Mouse (Mus musculus) midbrain, embryonic 15.5 days (tissue): ENCODE measurements around the gene Mrpl10. TPM values are rescaled to one million over a fixed set of nuclear protein-coding genes. Genes with fewer than 3 reads are reported as not detected.

Source experiments
- ATAC-seq: fragments of 200-750 bp; cut with Nextera tagmentation; replicated peaks from 2 replicates; pipeline ENCODE4 v1.8.0; 2017; ENCODE audit warnings: moderate TSS enrichment
- H3K27ac ChIP-seq: fragments of 300-500 bp; sonication (generic); 2 replicates; pipeline ENCODE4 v1.5.1; 2015; ENCODE audit warnings: mild to moderate bottlenecking, inconsistent platforms
- H3K27me3 ChIP-seq: fragments of 300-500 bp; sonication (generic); replicated peaks from 2 replicates; pipeline ENCODE4 v1.6.1; 2015; ENCODE audit warnings: inconsistent platforms
- H3K36me3 ChIP-seq: fragments of 300-500 bp; sonication (generic); replicated peaks from 2 replicates; pipeline ENCODE4 v1.6.1; 2015; ENCODE audit warnings: inconsistent platforms
- H3K4me1 ChIP-seq: fragments of 300-500 bp; sonication (generic); 2 replicates; pipeline ENCODE4 v1.6.1; 2015; ENCODE audit warnings: inconsistent platforms
- H3K4me2 ChIP-seq: fragments of 300-500 bp; sonication (generic); 2 replicates; pipeline ENCODE4 v1.6.1; 2015; ENCODE audit warnings: inconsistent platforms, mild to moderate bottlenecking, moderate library complexity
- H3K4me3 ChIP-seq: fragments of 300-500 bp; sonication (generic); 2 replicates; pipeline ENCODE4 v1.5.1; 2015; ENCODE audit warnings: mild to moderate bottlenecking, inconsistent platforms
- H3K9ac ChIP-seq: fragments of 300-500 bp; sonication (generic); 2 replicates; pipeline ENCODE4 v1.6.1; 2015; ENCODE audit warnings: mild to moderate bottlenecking, inconsistent platforms
- H3K9me3 ChIP-seq: fragments of 300-500 bp; sonication (generic); 2 replicates; pipeline ENCODE4 v1.6.1; 2016; ENCODE audit warnings: inconsistent platforms
- whole genome bisulfite sequencing: fragments of 180-500 bp; shearing (Covaris S2); methylation state at CpG from one replicate; pipeline ENCODE4 v1.1.7; 2015; ENCODE audit warnings: mixed read lengths; 5-methylcytosine and 5-hydroxymethylcytosine counted together
- polyA plus RNA-seq: library from polyadenylated mRNA; unstranded; fragments of >200 nt; fragmentation: Nextera tagmentation; extraction: Ambion mirVana; gene quantifications from 2 replicates; pipeline ENCODE4 v1.2.1, GENCODE M21; 2015

Mrpl10 gene
- polyA plus RNA-seq, 1 experiment from 2014 or later = 54.5 TPM

DNA sequence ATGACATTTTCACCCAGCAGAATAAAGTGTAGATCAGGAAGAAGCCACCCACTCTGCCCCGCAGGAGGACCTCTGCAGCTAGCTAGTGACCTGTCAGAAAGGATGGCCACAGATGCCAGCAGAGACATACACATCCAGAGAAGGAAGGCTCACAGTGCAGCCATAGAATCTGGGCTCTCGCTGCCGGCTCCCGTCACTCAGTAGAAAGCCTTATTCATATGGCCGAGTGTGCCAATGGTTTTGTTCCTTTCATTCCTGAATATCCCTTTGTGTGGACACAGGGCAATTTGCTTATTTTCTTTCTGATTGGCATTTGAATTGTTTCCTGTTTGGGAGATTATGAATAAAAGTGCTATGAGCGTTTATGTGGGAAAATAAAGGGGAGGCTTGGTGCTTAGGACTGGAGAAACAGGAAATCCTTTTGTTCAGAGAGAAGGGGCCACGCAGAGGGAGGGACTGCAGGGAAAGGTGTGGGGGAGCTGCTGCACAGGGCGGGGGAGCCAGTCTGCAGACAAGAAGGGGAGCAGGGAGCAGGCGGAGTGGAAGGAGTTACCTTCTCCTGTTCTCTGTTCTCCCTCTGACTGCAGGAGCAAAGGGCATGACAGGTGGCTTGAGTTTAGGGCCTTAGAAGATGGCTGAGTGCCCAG is 22.0 kb downstream of the Mrpl10 start:
- peaks cover 10% of the 10 kb centered on the region; the same call in 1 of the 2 replicates for H3K36me3 ChIP-seq
- no peak overlapping the region for H3K9ac ChIP-seq

DNA sequence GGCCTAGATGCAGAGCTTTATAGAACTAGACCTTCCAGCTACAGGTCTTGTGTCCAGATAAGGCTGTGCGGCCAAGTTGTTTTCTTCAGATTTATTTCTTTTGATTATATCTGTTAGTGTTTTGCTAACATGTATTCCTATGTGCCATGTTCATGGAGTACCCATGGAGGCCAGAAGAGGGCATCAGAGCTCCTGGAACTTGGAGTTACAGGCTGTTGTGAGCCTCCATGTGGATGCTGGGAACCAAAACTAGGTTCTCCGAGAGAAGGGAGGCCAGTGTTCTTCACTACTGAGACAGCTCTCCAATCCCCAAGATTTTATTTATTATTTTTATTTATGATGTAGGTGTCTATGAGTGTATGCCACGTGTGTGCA is 22.5 kb downstream of the Mrpl10 start:
- Histone ChIP-seq H3K4me3 (no peak overlapping the region), H3K36me3 (peaks cover 12% of the 10 kb centered on the region; the same call in 1 of the 2 replicates), H3K4me1 (no peaks in the 10 kb centered on the region), H3K27me3 (no peaks in the 10 kb centered on the region), H3K9ac (no peak overlapping the region), H3K9me3 (no peaks in the 10 kb centered on the region), H3K27ac (peak overlapping the region; percentile 65; the same call in 1 of the 2 replicates), H3K4me2 (no peak overlapping the region)
- WGBS = 86% methylated on average over 3 of the region's 3 CpGs
- no peak for ATAC-seq

More for the DNA sequence above, 22.0 kb downstream of the Mrpl10 start:
- Histone ChIP-seq H3K9me3 (no peaks in the 10 kb centered on the region), H3K4me3 (no peak overlapping the region), H3K4me2 (no peak overlapping the region), H3K27ac (peak overlapping the region; percentile 65), H3K4me1 (no peaks in the 10 kb centered on the region), H3K27me3 (no peaks in the 10 kb centered on the region)
- WGBS = 20% methylated on average over 9 of the region's 9 CpGs
- ATAC-seq = no peak

DNA sequence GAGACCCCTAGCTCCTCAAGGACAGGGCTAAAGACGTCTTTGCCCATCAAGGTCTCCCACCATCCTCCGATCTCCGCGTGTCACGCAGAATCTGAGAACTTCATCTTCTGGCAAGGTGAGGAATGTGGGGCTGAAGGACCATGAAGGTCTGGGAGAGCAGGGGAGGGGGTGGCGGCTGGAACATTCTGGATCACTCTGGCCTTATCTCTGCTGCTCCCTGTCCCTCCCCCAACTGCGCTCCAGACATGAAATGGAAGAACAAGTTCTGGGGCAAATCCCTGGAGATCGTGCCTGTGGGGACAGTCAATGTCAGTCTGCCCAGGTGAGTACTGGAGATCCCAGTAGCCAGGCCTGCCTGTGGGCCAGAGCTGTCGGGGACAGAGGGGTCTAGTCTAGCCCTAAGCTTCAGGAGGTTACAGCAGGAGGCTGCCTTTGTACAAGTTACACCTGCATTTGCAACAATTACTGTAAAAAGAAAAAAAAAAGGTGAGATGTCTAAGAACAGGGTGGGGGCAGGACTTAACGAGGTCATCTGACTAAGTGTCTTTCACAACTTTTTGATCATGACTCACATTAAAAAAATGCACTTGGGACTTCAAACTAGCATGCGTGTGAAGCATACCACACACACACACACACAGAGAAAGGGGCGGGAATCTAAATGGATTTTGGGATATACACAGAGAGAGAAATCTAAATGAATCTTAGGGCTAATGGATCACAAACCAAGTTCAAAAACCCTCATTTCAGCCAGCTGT is 24.4 kb downstream of the Mrpl10 start:
- no peaks in the 10 kb centered on the region for H3K9me3 ChIP-seq
- WGBS = 89% methylated on average over 12 of the region's 12 CpGs
- ATAC-seq = no peak
- H3K36me3 ChIP-seq = peaks cover 9% of the 10 kb centered on the region; the same call in 1 of the 2 replicates
- H3K27me3 ChIP-seq = no peaks in the 10 kb centered on the region
- no peak overlapping the region for H3K9ac ChIP-seq
- H3K4me3 ChIP-seq = no peak overlapping the region
- no peak overlapping the region for H3K27ac ChIP-seq
- no peak overlapping the region for H3K4me2 ChIP-seq
- no peaks in the 10 kb centered on the region for H3K4me1 ChIP-seq

DNA sequence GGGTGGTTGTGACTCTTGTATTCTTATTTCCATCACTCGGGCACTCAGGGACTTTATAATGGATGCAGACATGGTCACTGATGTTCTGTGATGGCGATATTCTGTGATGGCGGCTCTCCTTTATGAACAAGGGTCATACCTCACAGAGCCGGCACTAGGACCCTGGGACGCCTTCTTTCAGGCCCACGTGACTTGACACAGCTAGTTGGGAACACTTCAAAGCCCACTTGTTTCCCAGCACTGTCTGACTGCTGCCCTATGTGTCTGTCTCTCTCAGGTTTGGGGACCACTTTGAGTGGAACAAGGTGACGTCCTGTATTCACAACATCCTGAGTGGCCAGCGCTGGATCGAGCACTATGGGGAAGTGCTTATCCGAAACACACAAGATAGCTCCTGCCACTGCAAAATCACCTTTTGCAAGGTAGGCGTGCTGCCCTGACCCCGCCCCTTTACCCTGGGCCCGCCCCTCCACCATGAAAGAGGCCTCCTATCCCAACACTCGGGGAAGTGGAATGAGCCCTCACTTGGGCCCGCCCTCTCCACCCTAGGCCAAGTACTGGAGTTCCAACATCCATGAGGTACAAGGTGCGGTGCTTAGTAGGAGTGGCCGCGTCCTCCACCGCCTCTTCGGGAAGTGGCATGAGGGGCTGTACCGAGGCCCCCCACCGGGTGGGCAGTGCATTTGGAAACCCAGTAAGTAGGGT is 25.4 kb downstream of the Mrpl10 start:
- Histone ChIP-seq H3K4me2 (no peak overlapping the region), H3K9me3 (no peaks in the 10 kb centered on the region), H3K27me3 (no peaks in the 10 kb centered on the region), H3K36me3 (peaks cover 9% of the 10 kb centered on the region; the same call in 1 of the 2 replicates), H3K4me3 (no peak overlapping the region), H3K27ac (no peak overlapping the region), H3K9ac (no peak overlapping the region), H3K4me1 (no peaks in the 10 kb centered on the region)
- 47% methylated on average over 22 of the region's 22 CpGs for WGBS
- ATAC-seq = no peak; the same call in 1 of the 2 replicates

DNA sequence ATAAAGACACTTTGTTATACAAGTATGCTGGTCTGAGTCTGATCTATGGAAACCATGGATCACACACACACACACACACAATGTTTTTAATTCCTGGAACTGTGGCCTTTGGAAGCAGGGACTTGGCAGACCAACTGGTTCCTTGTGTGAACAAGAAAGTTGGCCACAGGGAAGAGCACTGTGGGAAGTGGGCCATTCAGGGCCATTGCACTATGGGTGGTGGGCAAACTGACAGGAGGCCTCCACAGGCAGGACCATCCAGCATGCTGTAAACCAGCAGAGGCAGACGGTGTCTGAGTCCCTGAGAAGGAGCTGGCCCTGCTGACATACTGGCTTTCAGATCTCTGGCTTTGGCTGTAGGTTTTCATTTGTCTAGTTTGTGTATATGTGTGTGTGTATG is 28.0 kb downstream of the Mrpl10 start:
- Histone ChIP-seq H3K4me2 (no peak overlapping the region), H3K36me3 (peaks cover 9% of the 10 kb centered on the region; the same call in 1 of the 2 replicates), H3K27me3 (no peaks in the 10 kb centered on the region), H3K4me3 (no peak overlapping the region), H3K9ac (no peak overlapping the region), H3K27ac (no peak overlapping the region), H3K4me1 (no peaks in the 10 kb centered on the region), H3K9me3 (no peaks in the 10 kb centered on the region)
- no peak for ATAC-seq
- WGBS = 38% methylated on average over 1 of the region's 1 CpGs

DNA sequence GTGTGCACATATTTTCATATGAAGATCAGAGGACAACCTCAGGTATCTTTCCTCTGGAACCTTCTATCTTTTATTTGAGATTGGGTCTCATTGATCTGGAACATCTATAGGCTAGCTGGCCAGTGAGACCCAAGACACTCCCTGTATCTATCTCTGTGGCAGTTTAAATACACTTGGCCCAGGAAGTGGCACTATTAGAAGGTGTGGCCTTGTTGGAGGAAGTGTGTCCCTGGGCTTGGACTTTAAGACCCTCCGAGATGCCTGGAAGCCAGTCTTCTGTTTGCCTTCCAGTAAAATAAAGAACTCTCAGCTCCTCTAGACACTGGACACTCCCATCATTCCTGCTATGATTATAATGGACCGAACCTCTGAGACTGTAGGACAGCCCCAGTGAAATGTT is 28.4 kb downstream of the Mrpl10 start:
- no peak overlapping the region for H3K27ac ChIP-seq
- H3K4me3 ChIP-seq = no peak overlapping the region
- ATAC-seq = no peak
- peaks cover 9% of the 10 kb centered on the region; the same call in 1 of the 2 replicates for H3K36me3 ChIP-seq
- H3K4me2 ChIP-seq = no peak overlapping the region
- H3K9ac ChIP-seq = no peak overlapping the region
- H3K4me1 ChIP-seq = no peaks in the 10 kb centered on the region
- WGBS = 88% methylated on average over 2 of the region's 2 CpGs
- no peaks in the 10 kb centered on the region for H3K9me3 ChIP-seq
- no peaks in the 10 kb centered on the region for H3K27me3 ChIP-seq

DNA sequence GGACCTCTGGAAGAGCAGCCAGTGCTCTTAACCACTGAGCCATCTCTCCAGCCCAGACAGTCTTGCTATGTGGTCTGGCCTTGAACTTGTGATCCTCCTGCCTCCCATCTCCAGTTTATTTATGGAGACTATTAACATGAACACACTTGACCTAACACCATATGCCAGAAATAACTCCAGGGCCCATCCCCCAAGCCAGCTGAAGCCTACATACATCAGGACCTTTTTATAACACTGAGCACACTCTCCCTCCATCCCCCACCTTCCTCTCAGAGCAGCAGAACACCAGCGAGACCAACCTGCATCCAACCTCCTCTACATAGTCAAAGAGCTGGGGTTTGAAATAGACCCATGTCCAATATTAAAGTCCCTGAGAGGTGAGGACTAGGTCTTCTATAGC is 29.8 kb downstream of the Mrpl10 start:
- Histone ChIP-seq H3K27me3 (no peaks in the 10 kb centered on the region), H3K4me1 (no peaks in the 10 kb centered on the region), H3K4me2 (no peak overlapping the region), H3K27ac (no peak overlapping the region), H3K4me3 (no peak overlapping the region), H3K9me3 (no peaks in the 10 kb centered on the region), H3K36me3 (peaks cover 7% of the 10 kb centered on the region; the same call in 1 of the 2 replicates), H3K9ac (no peak overlapping the region)
- whole genome bisulfite sequencing = 83% methylated on average over 1 of the region's 1 CpGs
- ATAC-seq = no peak

DNA sequence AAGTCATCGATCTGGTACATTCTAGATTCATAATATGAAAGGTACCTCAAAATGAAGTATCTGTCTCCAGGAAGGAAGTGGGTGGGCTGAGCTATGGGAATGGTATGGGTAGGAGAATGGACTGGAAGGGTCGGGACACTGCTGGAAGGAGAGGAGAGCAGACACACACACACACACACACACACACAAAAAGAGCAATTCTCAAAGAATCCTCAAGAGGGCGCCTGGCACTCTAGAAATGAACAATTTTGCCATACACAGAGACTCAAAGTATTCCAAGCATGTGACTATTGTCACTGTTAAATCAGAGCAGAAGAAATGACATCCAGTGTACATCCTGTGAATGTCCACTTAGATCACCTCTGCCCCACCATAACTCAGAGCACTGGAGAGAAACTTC is 31.2 kb downstream of the Mrpl10 start:
- Histone ChIP-seq H3K27ac (no peak overlapping the region), H3K9ac (no peak overlapping the region), H3K4me2 (no peak overlapping the region), H3K4me3 (no peak overlapping the region), H3K4me1 (no peaks in the 10 kb centered on the region), H3K9me3 (no peaks in the 10 kb centered on the region), H3K36me3 (0 out of 2 replicates have a peak, but pooled peaks cover 4% of the 10 kb centered on the region), H3K27me3 (no peaks in the 10 kb centered on the region)
- peak; percentile 45; the same call in 1 of the 2 replicates for ATAC-seq
- WGBS = 32% methylated on average over 3 of the region's 3 CpGs

DNA sequence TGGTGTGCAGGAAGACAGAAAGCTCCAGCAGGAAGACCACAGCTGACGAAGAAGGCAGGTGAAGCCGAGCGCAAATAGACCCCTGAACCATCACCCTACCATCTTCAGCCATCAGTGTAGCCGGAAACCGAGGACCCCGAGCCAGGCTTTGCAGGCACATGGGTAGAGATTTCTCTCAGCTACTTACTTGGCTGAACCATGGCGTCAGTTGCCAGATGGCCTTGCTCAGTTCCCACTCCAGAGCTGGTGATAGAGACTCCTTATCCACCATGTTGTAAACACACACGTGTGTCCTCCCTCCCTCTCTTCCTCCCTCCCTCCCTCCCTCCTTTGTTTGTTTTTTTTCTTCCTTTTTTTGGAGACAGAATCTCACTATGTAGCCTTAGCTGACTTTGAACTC is 32.9 kb downstream of the Mrpl10 start:
- Histone ChIP-seq H3K9me3 (no peaks in the 10 kb centered on the region), H3K4me2 (no peak overlapping the region), H3K4me3 (no peak overlapping the region), H3K36me3 (no peaks in the 10 kb centered on the region), H3K4me1 (no peaks in the 10 kb centered on the region), H3K27me3 (no peaks in the 10 kb centered on the region), H3K9ac (no peak overlapping the region), H3K27ac (no peak overlapping the region)
- no peak for ATAC-seq
- WGBS = 74% methylated on average over 8 of the region's 8 CpGs

DNA sequence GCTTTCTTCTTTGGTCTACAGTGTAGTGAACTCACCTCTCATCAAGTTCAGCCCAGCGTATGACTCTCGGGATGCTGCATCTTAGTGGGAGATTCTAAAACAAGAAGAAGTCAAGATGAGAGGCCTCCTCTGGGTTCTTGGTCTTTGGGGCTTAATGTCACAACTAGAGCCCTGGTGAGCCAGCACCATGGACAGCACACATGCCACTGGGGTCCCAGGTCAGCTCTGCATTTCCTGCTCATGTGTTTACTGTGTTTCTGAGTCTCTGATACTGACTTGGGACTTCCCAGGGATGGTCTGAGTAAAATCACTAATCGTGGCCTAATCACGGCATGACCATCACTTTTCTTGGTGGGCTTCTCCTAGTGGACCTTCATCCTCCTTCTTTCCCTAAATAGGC is 37.4 kb downstream of the Mrpl10 start:
- Histone ChIP-seq H3K4me3 (no peak overlapping the region), H3K36me3 (no peaks in the 10 kb centered on the region), H3K27ac (no peak overlapping the region), H3K4me1 (0 out of 2 replicates have a peak, but pooled peaks cover 3% of the 10 kb centered on the region), H3K9me3 (no peaks in the 10 kb centered on the region), H3K4me2 (no peak overlapping the region), H3K9ac (no peak overlapping the region), H3K27me3 (no peaks in the 10 kb centered on the region)
- no peak for ATAC-seq
- 59% methylated on average over 4 of the region's 4 CpGs for WGBS

DNA sequence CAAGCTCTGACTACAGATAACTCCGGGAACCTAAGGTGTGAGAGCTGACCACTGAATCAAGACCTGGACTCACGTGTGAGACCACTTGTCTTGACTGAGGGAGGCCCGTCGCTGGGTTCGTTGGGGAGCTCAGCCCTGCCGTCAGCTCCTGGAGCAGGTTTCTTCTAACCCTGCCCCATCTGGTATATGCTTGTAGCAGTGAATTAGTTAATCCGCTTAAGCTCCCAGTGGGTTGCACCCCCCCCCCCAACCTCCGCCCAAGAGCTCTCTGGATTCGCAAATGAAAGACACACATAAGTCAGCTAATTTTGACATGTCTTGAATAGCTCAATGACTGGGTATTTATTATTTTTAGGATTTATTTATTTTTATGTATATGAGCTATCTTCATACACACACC is 38.9 kb downstream of the Mrpl10 start:
- 0 out of 2 replicates have a peak, but pooled peaks cover 4% of the 10 kb centered on the region for H3K4me1 ChIP-seq
- 11% methylated on average over 9 of the region's 9 CpGs for WGBS
- H3K4me3 ChIP-seq = no peak overlapping the region
- H3K9me3 ChIP-seq = no peaks in the 10 kb centered on the region
- no peaks in the 10 kb centered on the region for H3K27me3 ChIP-seq
- no peak overlapping the region for H3K4me2 ChIP-seq
- no peak overlapping the region for H3K9ac ChIP-seq
- no peak overlapping the region for H3K27ac ChIP-seq
- no peaks in the 10 kb centered on the region for H3K36me3 ChIP-seq
- no peak for ATAC-seq

DNA sequence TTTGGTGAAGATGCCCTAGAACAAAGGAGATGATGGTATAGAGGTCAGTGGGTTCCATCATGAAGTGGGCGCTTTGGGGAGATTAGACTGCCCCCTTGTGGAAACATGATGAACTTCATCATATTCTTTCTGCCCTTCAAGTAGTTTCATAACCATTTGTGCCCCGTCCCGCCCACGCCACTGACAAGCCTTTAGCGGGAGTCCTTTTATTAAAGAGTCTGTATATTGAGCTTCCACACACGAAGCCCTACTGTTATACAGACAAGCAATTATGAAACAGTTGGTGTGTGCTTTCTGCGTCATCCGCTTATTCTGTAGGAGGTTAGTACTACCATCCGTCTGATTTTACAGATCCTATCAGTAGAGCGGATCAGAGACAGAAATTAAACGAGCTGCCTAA is 41.6 kb downstream of the Mrpl10 start:
- Histone ChIP-seq H3K27me3 (no peaks in the 10 kb centered on the region), H3K36me3 (no peaks in the 10 kb centered on the region), H3K4me2 (no peak overlapping the region), H3K9me3 (no peaks in the 10 kb centered on the region), H3K4me1 (0 out of 2 replicates have a peak, but pooled peaks cover 4% of the 10 kb centered on the region), H3K9ac (no peak overlapping the region), H3K4me3 (no peak overlapping the region), H3K27ac (no peak overlapping the region)
- 45% methylated on average over 11 of the region's 11 CpGs for WGBS
- no peak for ATAC-seq
